Mouse (Mus musculus) embryonic facial prominence, embryonic 14.5 days (tissue): ENCODE data around the gene Prdm16. TPM values are rescaled to one million over a fixed set of nuclear protein-coding genes. Genes with fewer than 3 reads are reported as not detected.

ENCODE experiments used
- ATAC-seq: fragments of 200-750 bp; cut with Nextera tagmentation; 2 replicates; pipeline ENCODE4 v1.8.0; 2017; ENCODE audit warnings: low read depth, moderate number of reproducible peaks, moderate TSS enrichment
- DNase-seq: peaks from one replicate; pipeline ENCODE4 v3.0.0-alpha.2; 2015; ENCODE audit warnings: low spot score
- H3K27ac ChIP-seq: fragments of 300-500 bp; sonication (generic); replicated peaks from 2 replicates; pipeline ENCODE4 v1.5.1; 2014; ENCODE audit warnings: low read depth, mild to moderate bottlenecking, low read length, moderate library complexity
- H3K27me3 ChIP-seq: fragments of 300-500 bp; sonication (generic); replicated peaks from 2 replicates; pipeline ENCODE4 v1.6.1; 2014; ENCODE audit warnings: low read length; ENCODE audit not compliant: control insufficient read depth, insufficient read depth
- H3K36me3 ChIP-seq: fragments of 300-500 bp; sonication (generic); 2 replicates; pipeline ENCODE4 v1.6.1; 2014; ENCODE audit warnings: low read length, mixed read lengths; ENCODE audit not compliant: control insufficient read depth, insufficient read depth
- H3K4me1 ChIP-seq: fragments of 300-500 bp; sonication (generic); 2 replicates; pipeline ENCODE4 v1.6.1; 2014; ENCODE audit warnings: antibody characterized with exemption, low read length; ENCODE audit not compliant: control insufficient read depth, insufficient read depth
- H3K4me2 ChIP-seq: fragments of 300-500 bp; sonication (generic); 2 replicates; pipeline ENCODE4 v1.6.1; 2014; ENCODE audit warnings: low read depth, mild to moderate bottlenecking, low read length, moderate library complexity, mixed read lengths
- H3K4me3 ChIP-seq: fragments of 300-500 bp; sonication (generic); 2 replicates; pipeline ENCODE4 v1.5.1; 2014; ENCODE audit warnings: low read depth, mild to moderate bottlenecking, low read length
- H3K9ac ChIP-seq: fragments of 300-500 bp; sonication (generic); 2 replicates; pipeline ENCODE4 v1.6.1; 2014; ENCODE audit warnings: low read depth, mild to moderate bottlenecking, low read length, moderate library complexity, mixed read lengths
- H3K9me3 ChIP-seq: fragments of 300-500 bp; sonication (generic); 2 replicates; pipeline ENCODE4 v1.6.1; 2016; ENCODE audit warnings: low read length; ENCODE audit not compliant: control insufficient read depth
- WGBS: fragments of 180-500 bp; shearing (Covaris S2); extraction: QIAGEN DNeasy Blood & Tissue Kit; methylation state at CpG from one replicate; pipeline ENCODE4 v1.1.7; 2014; 5-methylcytosine and 5-hydroxymethylcytosine counted together
- polyA plus RNA-seq: library from polyadenylated mRNA; unstranded; fragments of >200 nt; fragmentation: Nextera tagmentation; extraction: Ambion mirVana; gene quantifications from 2 replicates; pipeline ENCODE4 v1.2.1, GENCODE M21; 2014

Gene Prdm16
- polyA plus RNA-seq, 1 experiment from 2014 or later = 12.7 TPM

DNA sequence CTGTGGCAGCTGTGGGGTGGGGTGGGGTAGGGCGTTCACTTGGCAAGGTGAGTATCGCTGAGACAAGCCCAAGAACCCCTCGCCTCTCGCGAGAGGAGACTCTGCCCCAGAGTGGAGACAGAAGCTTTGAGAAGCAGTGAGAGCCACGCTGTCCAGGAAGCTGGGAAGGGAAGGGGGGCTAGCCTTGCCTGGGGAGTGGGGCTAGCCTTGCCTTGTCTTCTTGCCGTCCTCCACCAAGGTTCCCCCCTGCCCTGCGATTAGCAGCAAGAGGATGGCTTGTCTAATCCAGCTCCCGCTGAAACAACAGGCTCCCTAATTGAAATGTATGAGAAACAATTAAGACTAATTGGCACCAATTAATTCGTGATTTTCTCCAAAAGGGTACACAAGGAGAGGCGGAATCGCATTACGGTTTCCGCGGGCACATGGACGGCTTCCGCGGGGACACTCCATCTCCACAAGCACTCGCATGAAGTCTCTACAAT is 227.4 kb downstream of the Prdm16 start:
- WGBS = 23% methylated on average over 19 of the region's 19 CpGs
- Histone ChIP-seq H3K4me3 (no peak overlapping the region), H3K4me2 (peak overlapping the region; percentile 29), H3K4me1 (peaks cover 26% of the 10 kb centered on the region), H3K9me3 (no peaks in the 10 kb centered on the region), H3K27me3 (0 out of 2 replicates have a peak, but pooled peaks cover 12% of the 10 kb centered on the region), H3K36me3 (no peaks in the 10 kb centered on the region), H3K9ac (no peak overlapping the region), H3K27ac (no peak overlapping the region)
- peak; percentile 84 for DNase-seq
- peak; percentile 77 for ATAC-seq

GRCm38 (mm10) chr4:154402948-154403347 is 233.7 kb downstream of the Prdm16 start:
- H3K9me3 ChIP-seq = no peaks in the 10 kb centered on the region
- H3K27ac ChIP-seq = no peak overlapping the region
- no peak overlapping the region for H3K4me3 ChIP-seq
- no peaks in the 10 kb centered on the region for H3K27me3 ChIP-seq
- DNase-seq = no peak
- peaks cover 19% of the 10 kb centered on the region for H3K4me1 ChIP-seq
- 50% methylated on average over 4 of the region's 4 CpGs for WGBS
- H3K4me2 ChIP-seq = no peak overlapping the region
- no peak overlapping the region for H3K9ac ChIP-seq
- ATAC-seq = no peak
- no peaks in the 10 kb centered on the region for H3K36me3 ChIP-seq

DNA sequence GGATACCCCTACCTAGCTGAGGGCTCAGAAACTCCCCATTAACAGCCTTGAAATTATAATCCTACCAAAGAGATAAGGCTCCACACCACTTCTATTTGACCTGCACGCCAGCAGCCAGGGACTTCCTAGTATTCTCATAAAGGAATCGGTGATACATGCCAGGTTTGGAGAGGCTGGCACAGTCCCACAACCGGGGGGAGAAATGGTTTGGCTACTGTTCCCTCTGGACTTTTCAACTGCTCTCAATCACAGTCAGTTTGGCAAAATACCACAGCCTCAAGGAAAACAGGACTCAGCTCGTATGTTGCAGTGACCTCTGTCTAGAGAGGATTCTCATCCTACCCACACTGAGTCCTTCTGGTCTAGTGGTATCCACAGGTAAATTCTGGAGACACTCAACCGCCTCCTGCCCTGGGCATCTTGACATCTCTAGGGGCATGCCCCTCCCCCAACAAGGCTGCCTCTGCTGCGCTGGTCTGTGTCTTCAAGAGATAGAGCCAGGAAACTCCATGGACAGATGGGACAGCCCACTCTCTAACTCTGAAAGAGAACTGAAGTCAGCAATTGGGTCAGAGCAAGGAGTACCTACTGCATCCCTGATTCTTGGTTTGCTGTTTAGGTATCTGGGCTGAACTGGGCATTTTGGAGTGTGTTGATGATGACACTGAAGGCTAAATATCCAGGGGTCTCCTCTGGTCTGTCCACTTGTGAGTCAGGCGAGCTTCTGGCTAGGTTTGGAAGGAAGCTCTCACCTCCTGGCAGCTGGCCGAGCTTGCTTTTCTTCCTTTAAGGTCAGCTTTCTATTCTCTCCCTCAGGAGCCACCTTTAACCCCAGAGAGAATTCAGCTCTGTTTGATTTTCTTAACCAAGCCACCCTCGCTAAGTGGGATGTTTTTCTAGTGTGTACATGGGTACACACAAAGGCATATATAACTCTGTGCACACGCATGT is 234.4 kb downstream of the Prdm16 start:
- H3K27ac ChIP-seq = no peak overlapping the region
- ATAC-seq (no peak), DNase-seq (no peak)
- H3K36me3 ChIP-seq = no peaks in the 10 kb centered on the region
- no peak overlapping the region for H3K4me3 ChIP-seq
- H3K4me2 ChIP-seq = no peak overlapping the region
- peaks cover 19% of the 10 kb centered on the region for H3K4me1 ChIP-seq
- no peak overlapping the region for H3K9ac ChIP-seq
- H3K27me3 ChIP-seq = no peaks in the 10 kb centered on the region
- H3K9me3 ChIP-seq = no peaks in the 10 kb centered on the region
- WGBS = 61% methylated on average over 10 of the region's 10 CpGs

- DNase-seq = no peak
- Histone ChIP-seq H3K4me2 (no peak overlapping the region), H3K27ac (no peak overlapping the region), H3K4me1 (peaks cover 19% of the 10 kb centered on the region), H3K9me3 (no peaks in the 10 kb centered on the region), H3K9ac (no peak overlapping the region), H3K4me3 (no peak overlapping the region), H3K36me3 (no peaks in the 10 kb centered on the region), H3K27me3 (no peaks in the 10 kb centered on the region)
- 55% methylated on average over 4 of the region's 5 CpGs for WGBS
- no peak for ATAC-seq
Measured at GRCm38 (mm10) chr4:154401379-154401778, 235.3 kb downstream of the Prdm16 start.

DNA sequence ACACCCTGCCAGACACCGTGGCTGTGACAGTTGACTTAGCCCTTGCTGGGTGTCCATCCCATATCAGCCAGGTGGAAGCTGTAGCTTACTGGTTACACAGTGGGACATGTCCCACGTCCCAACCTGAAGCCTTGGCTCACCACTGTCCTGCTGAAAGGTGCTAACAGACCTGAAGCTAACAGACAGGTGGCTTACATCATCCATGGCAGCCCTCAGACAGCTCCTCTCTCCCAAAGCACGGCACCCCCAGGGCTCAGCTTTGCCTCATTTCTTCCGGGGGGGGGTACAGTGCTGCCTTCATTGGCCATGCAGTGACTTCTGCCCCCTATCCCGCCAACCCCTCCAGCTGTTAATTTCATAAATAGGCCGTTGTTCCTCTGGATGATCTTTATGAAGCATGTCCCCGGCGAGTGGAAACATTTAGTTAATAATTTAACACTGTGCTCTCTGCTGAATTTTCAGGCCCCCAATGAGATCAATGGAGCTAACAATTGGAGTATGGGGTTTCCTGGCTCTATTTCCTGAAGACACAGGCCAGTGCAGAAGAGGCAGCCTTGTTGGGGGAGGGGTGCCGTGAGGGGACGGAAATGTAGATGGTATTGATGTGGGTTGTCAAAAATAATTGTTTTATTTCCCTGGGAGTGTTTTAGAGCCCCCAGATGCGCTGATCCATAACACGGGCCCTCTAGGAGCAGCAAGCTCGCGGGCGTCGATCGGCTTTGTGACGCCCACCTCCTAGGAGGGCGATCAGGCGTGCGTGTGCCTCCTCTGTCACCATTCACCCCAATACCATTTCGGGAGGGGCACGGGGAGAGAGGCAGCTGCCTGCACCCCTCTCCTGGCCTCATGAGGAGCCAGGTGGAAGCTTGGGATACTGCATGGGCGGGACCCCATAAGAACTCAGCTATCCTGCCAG is 236.2 kb downstream of the Prdm16 start:
- H3K4me2 ChIP-seq = no peak overlapping the region
- DNase-seq (no peak), ATAC-seq (no peak)
- H3K4me1 ChIP-seq = peaks cover 19% of the 10 kb centered on the region
- H3K4me3 ChIP-seq = no peak overlapping the region
- H3K9ac ChIP-seq = no peak overlapping the region
- no peaks in the 10 kb centered on the region for H3K27me3 ChIP-seq
- no peaks in the 10 kb centered on the region for H3K36me3 ChIP-seq
- no peak overlapping the region for H3K27ac ChIP-seq
- H3K9me3 ChIP-seq = no peaks in the 10 kb centered on the region
- WGBS = 76% methylated on average over 24 of the region's 24 CpGs

- no peaks in the 10 kb centered on the region for H3K27me3 ChIP-seq
- no peak overlapping the region; the same call in 1 of the 2 replicates for H3K27ac ChIP-seq
- peaks cover 19% of the 10 kb centered on the region for H3K4me1 ChIP-seq
- no peak overlapping the region for H3K4me2 ChIP-seq
- H3K9me3 ChIP-seq = no peaks in the 10 kb centered on the region
- H3K9ac ChIP-seq = no peak overlapping the region
- no peaks in the 10 kb centered on the region for H3K36me3 ChIP-seq
- 71% methylated on average over 11 of the region's 11 CpGs for WGBS
- ATAC-seq (no peak), DNase-seq (no peak)
- no peak overlapping the region for H3K4me3 ChIP-seq
Measured at GRCm38 (mm10) chr4:154399634-154400033, 237.0 kb downstream of the Prdm16 start.

DNA sequence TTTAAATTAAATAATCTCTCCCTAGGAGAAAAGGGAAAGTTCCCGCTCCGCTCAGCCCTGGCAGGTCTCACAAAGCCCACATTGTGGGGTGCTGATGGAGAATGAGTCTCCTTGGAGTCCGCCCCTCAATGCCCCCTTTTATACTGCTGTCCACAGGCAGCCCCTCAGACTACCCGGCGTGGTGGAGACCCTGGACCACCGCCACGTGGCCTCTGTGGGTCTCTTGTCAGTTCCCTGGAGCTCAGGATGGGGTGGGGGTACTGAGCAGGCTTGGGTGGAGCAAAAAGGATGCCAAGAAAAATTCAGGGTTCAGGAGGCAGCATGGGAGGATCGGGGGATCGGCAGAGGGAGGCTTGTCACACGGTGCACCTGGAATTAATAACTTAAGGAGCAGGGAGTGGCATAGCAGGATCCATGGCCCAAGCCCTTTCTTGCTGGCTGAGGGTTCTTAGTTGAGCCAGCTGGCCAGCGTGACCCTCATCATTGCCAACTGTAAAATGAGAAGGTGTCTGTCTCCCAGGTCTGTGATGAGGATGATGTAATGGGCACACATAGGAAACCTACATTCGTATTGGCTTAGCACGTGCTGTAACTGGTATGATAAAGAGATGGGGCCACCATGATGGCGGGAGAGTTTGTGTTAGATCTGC is 239.9 kb downstream of the Prdm16 start:
- Histone ChIP-seq H3K27ac (no peak overlapping the region), H3K9ac (no peak overlapping the region), H3K4me1 (peaks cover 21% of the 10 kb centered on the region), H3K36me3 (no peaks in the 10 kb centered on the region), H3K27me3 (no peaks in the 10 kb centered on the region), H3K4me3 (no peak overlapping the region), H3K4me2 (no peak overlapping the region), H3K9me3 (no peaks in the 10 kb centered on the region)
- peak; percentile 61 for DNase-seq
- WGBS = 62% methylated on average over 14 of the region's 14 CpGs
- ATAC-seq = peak; percentile 66

DNA sequence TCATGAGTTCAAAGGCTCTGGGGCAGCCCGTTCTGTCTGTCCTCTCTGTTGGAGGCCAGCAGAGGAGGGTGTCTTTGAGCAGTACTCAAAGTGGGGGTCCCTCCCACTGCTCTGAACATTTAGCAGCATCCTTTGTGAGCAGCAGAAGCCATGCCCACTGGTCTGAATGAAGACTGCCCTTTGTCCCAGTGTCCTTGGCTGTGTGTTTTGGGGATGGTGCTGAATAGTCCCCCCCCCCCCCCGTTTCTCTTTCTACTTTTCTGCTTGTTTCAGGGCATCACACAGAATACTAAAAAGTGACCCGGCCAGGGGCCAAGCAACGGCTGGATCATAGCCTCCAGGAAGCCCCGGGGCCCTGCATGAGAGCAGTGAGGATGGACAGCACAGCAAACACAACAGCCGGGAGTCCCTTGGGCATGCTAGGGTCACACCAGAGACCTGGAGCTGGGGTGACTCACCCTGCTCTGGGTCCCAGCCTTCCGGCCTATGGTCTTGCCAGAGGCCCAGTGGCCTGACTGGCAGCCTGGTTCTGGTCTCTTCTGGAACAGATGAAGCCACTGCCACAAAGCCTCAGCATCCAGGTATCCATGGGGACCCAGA is 242.4 kb downstream of the Prdm16 start:
- Histone ChIP-seq H3K4me3 (no peak overlapping the region), H3K36me3 (no peaks in the 10 kb centered on the region), H3K4me2 (no peak overlapping the region), H3K27me3 (no peaks in the 10 kb centered on the region), H3K27ac (no peak overlapping the region), H3K9me3 (no peaks in the 10 kb centered on the region), H3K9ac (no peak overlapping the region), H3K4me1 (peaks cover 27% of the 10 kb centered on the region)
- WGBS = 61% methylated on average over 7 of the region's 7 CpGs
- DNase-seq (no peak), ATAC-seq (no peak)
